Mouse (Mus musculus) heart, postnatal 36 days (tissue): ENCODE measurements around the gene Adam26b. TPM values are rescaled to one million over a fixed set of nuclear protein-coding genes. Genes with fewer than 3 reads are reported as not detected.
"Not testable (repeated sequence)": the region's sequence is repeated elsewhere in the genome, so short reads cannot be mapped to it uniquely, and the experiment has no call there.

ENCODE experiments used
- DNase-seq, 2 experiments: peaks; one replicate each; pipeline ENCODE4 v3.0.0; 2021 to 2022
- intact Hi-C: fragments of 180-260 bp; cut with DNase I; formaldehyde crosslinking; loops from one replicate; pipeline ENCODE4 v1.15.1; 2025
- total RNA-seq, 2 experiments: library from RNA; stranded (reverse); gene quantifications; 2 replicates each; pipeline ENCODE4 v1.2.3; 2021

Gene Adam26b
- not detected for total RNA-seq

- DNase-seq, intact Hi-C loops: not testable (repeated sequence)
These were observed at the start of gene Adam26b for GRCm38 (mm10) chr8:43528006-43528405. TSS of gene Adam26b (minus strand) at chr8:43528106.

- intact Hi-C loops, DNase-seq: not testable (repeated sequence)
These were observed 48.7 kb upstream of the Adam26b start, which contains the start of gene Adam26a for GRCm38 (mm10) chr8:43576607-43577006. TSS of gene Adam26a (minus strand) at chr8:43576707.

Other genes starting within 250 kb of the Adam26b start
- not detected for gene Zfp42, start 221.1 kb downstream of the Adam26b start, total RNA-seq
- not detected for gene Adam26a, start 48.6 kb upstream of the Adam26b start, total RNA-seq
- not detected for gene Gm5346, start 99.2 kb upstream of the Adam26b start, total RNA-seq
- gene Adam34, start 181.9 kb upstream of the Adam26b start, total RNA-seq: not detected